Mouse (Mus musculus) layer of hippocampus, postnatal 36 days (tissue): ENCODE results near the gene Slc39a9. TPM values are rescaled to one million over a fixed set of nuclear protein-coding genes. Genes with fewer than 3 reads are reported as not detected.

Experiments
- DNase-seq, 2 experiments: peaks; one replicate each; pipeline ENCODE4 v3.0.0; 2022
- total RNA-seq, 2 experiments: library from RNA; stranded (reverse); gene quantifications; 2 replicates each; pipeline ENCODE4 v1.2.3; 2021

The Slc39a9 gene
- total RNA-seq, 2 experiments from 2014 or later: 36.5 to 40.7 TPM

GRCm38 (mm10) chr12:80653951-80654658 is 10.4 kb downstream of the Slc39a9 start:
- DNase-seq: no peak

- DNase-seq: no peak
Measured at GRCm38 (mm10) chr12:80654659-80655025, 11.0 kb downstream of the Slc39a9 start.

- no peak for DNase-seq
Measured at GRCm38 (mm10) chr12:80658661-80659060, 15.0 kb downstream of the Slc39a9 start.

GRCm38 (mm10) chr12:80662322-80662721 is 18.6 kb downstream of the Slc39a9 start:
- no peak for DNase-seq

GRCm38 (mm10) chr12:80663935-80664334 is 20.3 kb downstream of the Slc39a9 start:
- DNase-seq: no peak

GRCm38 (mm10) chr12:80668391-80668790 is 24.7 kb downstream of the Slc39a9 start:
- no peak for DNase-seq

GRCm38 (mm10) chr12:80673170-80673569 is 29.5 kb downstream of the Slc39a9 start:
- DNase-seq: peak; percentile 40 to 57

- peak; percentile 26 to 40 for DNase-seq
Measured at GRCm38 (mm10) chr12:80681340-80681739, 37.7 kb downstream of the Slc39a9 start.

- no peak for DNase-seq
Measured at GRCm38 (mm10) chr12:80683554-80683953, 39.9 kb downstream of the Slc39a9 start.

GRCm38 (mm10) chr12:80684316-80684715 is 40.6 kb downstream of the Slc39a9 start:
- no peak for DNase-seq

- no peak for DNase-seq
Measured at GRCm38 (mm10) chr12:80687788-80688211, 44.1 kb downstream of the Slc39a9 start.

- no peak for DNase-seq
Measured at GRCm38 (mm10) chr12:80689696-80690095, 46.0 kb downstream of the Slc39a9 start.

- no peak for DNase-seq
Measured at GRCm38 (mm10) chr12:80691671-80692091, 48.0 kb downstream of the Slc39a9 start.

- DNase-seq: peak in 1 of 2 experiments; percentile 37
Measured at GRCm38 (mm10) chr12:80692269-80692972, 48.7 kb downstream of the Slc39a9 start, which contains the start of gene Plekhd1. TSS of gene Plekhd1 (plus strand) at chr12:80692591.

- DNase-seq: no peak
Measured at GRCm38 (mm10) chr12:80693700-80694099, 50.0 kb downstream of the Slc39a9 start.

- no peak for DNase-seq
Measured at GRCm38 (mm10) chr12:80695004-80695403, 51.3 kb downstream of the Slc39a9 start.

GRCm38 (mm10) chr12:80698526-80699143 is 55.0 kb downstream of the Slc39a9 start:
- no peak for DNase-seq

- DNase-seq: no peak
Measured at GRCm38 (mm10) chr12:80699144-80699531, 55.5 kb downstream of the Slc39a9 start.

GRCm38 (mm10) chr12:80701332-80701731 is 57.6 kb downstream of the Slc39a9 start:
- no peak for DNase-seq

GRCm38 (mm10) chr12:80706208-80706914 is 62.7 kb downstream of the Slc39a9 start:
- DNase-seq: no peak

GRCm38 (mm10) chr12:80706915-80707604 is 63.4 kb downstream of the Slc39a9 start:
- DNase-seq: no peak

GRCm38 (mm10) chr12:80715915-80716314 is 72.2 kb downstream of the Slc39a9 start:
- no peak for DNase-seq
